Mouse (Mus musculus): ENCODE results near the gene Met.

DNA sequence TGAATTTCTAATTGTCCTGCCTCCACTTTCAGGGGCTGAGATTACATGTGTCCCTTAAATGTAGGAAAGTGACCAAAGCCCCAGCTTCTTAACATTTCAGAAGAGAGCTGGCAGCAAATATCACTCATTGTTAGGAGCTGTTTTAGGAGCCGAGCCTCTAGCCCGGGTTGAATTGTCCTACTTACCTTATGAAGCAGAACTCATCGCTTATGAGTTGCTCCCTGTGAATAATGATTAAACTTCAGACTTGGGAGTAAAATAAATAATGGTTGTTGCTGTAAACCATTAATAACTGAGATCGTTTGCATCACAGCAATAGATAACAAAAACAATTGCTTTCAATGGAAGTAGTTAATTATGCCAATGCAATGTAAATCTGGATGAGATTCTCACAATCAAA, 20.3 kb upstream of the Met start:
- TF ChIP-seq POLR2A (IDR thresholded peaks at IDR 0.05; ENCODE audit: control insufficient read depth, low read depth, low read length), result no peak
- no peak for TF ChIP-seq CTCF (IDR thresholded peaks at IDR 0.05; ENCODE audit: control insufficient read depth, insufficient read depth, insufficient replicate concordance, low read depth, low read length)

Data from testis, adult 2 months (tissue).